Mouse (Mus musculus): Measurements from ENCODE around the gene Fam71f2. TPM values are rescaled to one million over a fixed set of nuclear protein-coding genes. Genes with fewer than 3 reads are reported as not detected.

Fam71f2 gene
- polyA plus RNA-seq, 1 experiment from 2014 or later = 0.72 TPM

GRCm38 (mm10) chr6:29259418-29259817 is 20.0 kb upstream of the Fam71f2 start:
- peaks cover 3% of the 10 kb centered on the region; the same call in 1 of the 2 replicates for H3K4me1 ChIP-seq
- H3K4me2 ChIP-seq (replicated peaks) = no peak overlapping the region
- no peak overlapping the region for H3K9ac ChIP-seq
- no peaks in the 10 kb centered on the region for H3K9me3 ChIP-seq (replicated peaks)
- H3K27me3 ChIP-seq = no peaks in the 10 kb centered on the region
- no peak overlapping the region for H3K27ac ChIP-seq
- H3K36me3 ChIP-seq = no peaks in the 10 kb centered on the region
- H3K4me3 ChIP-seq = no peak overlapping the region
- WGBS = 86% methylated on average over 1 of the region's 1 CpGs
- no peak for ATAC-seq (ENCODE audit: low FRiP score)

DNA sequence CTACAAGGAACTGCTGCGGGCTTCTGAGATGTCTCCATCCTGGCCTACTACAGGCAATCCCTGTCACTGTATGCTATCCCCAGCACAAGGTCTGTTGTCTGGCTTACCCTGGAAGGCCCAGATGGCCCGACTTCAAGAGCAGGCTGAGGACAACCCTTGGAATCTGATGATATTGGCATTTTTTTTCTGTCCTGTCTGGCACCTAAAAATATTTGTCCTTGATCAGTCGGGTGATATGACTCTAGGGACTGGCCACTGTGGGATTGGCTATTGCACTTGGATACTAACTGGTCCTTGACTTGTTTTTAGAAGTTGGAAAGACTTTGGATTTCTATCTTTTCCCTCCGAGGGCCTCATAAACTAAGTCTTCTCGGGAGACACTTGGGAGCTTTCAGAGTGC is 17.6 kb upstream of the Fam71f2 start:
- 81% methylated on average over 5 of the region's 5 CpGs for WGBS
- no peak for ATAC-seq (ENCODE audit: low FRiP score)
- no peaks in the 10 kb centered on the region for H3K36me3 ChIP-seq
- H3K4me2 ChIP-seq (replicated peaks) = no peak overlapping the region
- no peak overlapping the region for H3K9ac ChIP-seq
- H3K4me1 ChIP-seq = peaks cover 3% of the 10 kb centered on the region; the same call in 1 of the 2 replicates
- no peak overlapping the region for H3K27ac ChIP-seq
- no peak overlapping the region for H3K4me3 ChIP-seq
- no peaks in the 10 kb centered on the region for H3K27me3 ChIP-seq
- H3K9me3 ChIP-seq (replicated peaks) = no peaks in the 10 kb centered on the region

GRCm38 (mm10) chr6:29263650-29264455 is 15.5 kb upstream of the Fam71f2 start:
- Histone ChIP-seq H3K9me3 (replicated peaks) (no peaks in the 10 kb centered on the region), H3K27me3 (no peaks in the 10 kb centered on the region), H3K27ac (no peak overlapping the region), H3K4me3 (no peak overlapping the region), H3K4me2 (replicated peaks) (no peak overlapping the region), H3K36me3 (no peaks in the 10 kb centered on the region), H3K9ac (no peak overlapping the region), H3K4me1 (peaks cover 3% of the 10 kb centered on the region; the same call in 1 of the 2 replicates)
- WGBS = 42% methylated on average over 6 of the region's 6 CpGs
- peak; percentile 61; the same call in 1 of the 2 replicates for ATAC-seq (ENCODE audit: low FRiP score)

DNA sequence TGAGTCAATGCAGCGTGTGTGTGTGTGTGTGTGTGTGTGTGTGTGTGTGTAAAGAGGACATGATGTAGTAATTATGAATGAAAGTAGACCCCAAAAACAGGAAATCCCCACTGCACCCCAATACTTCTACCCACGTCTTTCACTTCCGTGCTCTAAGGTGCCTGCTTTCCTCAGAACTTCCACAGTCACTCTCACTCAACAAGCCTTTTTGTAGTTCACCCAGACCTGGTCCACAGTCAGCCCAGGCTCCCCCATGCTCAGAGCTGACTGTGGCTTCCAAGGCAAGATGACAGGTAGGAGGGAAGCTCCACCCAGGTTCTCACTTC is 15.0 kb upstream of the Fam71f2 start:
- 85% methylated on average over 3 of the region's 3 CpGs for WGBS
- no peaks in the 10 kb centered on the region for H3K27me3 ChIP-seq
- peaks cover 3% of the 10 kb centered on the region; the same call in 1 of the 2 replicates for H3K4me1 ChIP-seq
- no peak overlapping the region for H3K4me2 ChIP-seq (replicated peaks)
- ATAC-seq (ENCODE audit: low FRiP score) = no peak
- H3K9me3 ChIP-seq (replicated peaks) = no peaks in the 10 kb centered on the region
- H3K36me3 ChIP-seq = no peaks in the 10 kb centered on the region
- H3K9ac ChIP-seq = no peak overlapping the region
- H3K4me3 ChIP-seq = no peak overlapping the region
- no peak overlapping the region for H3K27ac ChIP-seq

DNA sequence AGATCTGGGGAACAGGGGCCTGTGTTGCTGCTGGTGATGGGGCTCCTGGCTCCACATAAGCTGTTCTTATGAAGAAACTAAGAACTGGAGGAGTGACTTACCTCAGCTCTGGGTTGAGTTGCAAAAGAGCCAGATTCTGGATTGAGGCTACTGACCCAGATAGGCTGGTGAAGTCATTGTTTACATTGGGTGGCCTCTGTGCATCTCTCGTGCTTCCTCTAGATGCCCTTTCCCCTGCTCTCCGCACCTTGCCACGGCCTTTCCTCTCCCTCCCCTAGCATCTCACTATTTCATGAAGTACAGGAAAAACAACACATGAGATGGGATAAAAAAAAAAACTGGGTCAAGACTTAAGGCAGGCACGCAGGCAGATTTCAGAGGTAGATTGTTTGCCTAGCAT is 12.5 kb upstream of the Fam71f2 start:
- H3K9me3 ChIP-seq (replicated peaks) = no peaks in the 10 kb centered on the region
- H3K4me2 ChIP-seq (replicated peaks) = no peak overlapping the region
- H3K9ac ChIP-seq = no peak overlapping the region
- no peaks in the 10 kb centered on the region; the same call in 1 of the 2 replicates for H3K27me3 ChIP-seq
- 75% methylated on average over 4 of the region's 4 CpGs for WGBS
- no peak for ATAC-seq (ENCODE audit: low FRiP score)
- no peak overlapping the region for H3K4me3 ChIP-seq
- H3K27ac ChIP-seq = no peak overlapping the region
- no peaks in the 10 kb centered on the region for H3K36me3 ChIP-seq
- peaks cover 3% of the 10 kb centered on the region; the same call in 1 of the 2 replicates for H3K4me1 ChIP-seq

DNA sequence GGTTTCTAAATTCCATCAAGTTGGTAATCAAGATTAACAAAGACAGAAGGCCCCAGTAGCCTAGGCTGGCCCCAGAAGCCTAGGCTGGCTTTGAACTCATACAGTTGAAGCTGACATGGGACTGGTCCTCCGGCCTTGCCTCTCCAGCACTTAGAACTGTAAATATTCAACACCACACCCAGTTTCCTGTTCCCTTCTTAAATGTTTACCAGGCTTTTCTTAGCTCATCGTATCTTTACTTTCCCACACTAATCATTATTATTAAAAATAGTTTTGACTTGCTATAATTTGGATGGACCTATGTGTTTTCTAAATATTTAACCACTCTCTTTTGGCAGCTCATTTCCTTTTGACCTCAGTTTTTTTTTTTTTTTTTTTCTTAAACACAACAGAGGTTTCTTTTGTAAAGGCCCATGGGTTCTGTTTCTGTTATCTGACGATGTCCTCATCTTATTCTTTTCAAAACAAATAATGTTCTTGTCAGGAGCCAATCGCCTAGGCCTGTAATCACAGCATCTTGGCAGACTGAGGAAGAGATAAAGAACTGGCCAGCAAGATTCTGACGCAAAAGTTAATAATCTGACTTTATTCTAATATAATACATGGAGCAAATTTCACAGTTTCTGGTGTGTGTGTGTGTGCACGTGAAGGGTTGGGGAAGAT is 10.3 kb upstream of the Fam71f2 start:
- Histone ChIP-seq H3K4me3 (no peak overlapping the region), H3K9ac (no peak overlapping the region), H3K4me2 (replicated peaks) (no peak overlapping the region), H3K36me3 (no peaks in the 10 kb centered on the region), H3K27ac (no peak overlapping the region), H3K9me3 (replicated peaks) (no peaks in the 10 kb centered on the region), H3K27me3 (no peaks in the 10 kb centered on the region; the same call in 1 of the 2 replicates), H3K4me1 (peaks cover 6% of the 10 kb centered on the region)
- ATAC-seq (ENCODE audit: low FRiP score) = no peak
- WGBS = 77% methylated on average over 6 of the region's 6 CpGs

DNA sequence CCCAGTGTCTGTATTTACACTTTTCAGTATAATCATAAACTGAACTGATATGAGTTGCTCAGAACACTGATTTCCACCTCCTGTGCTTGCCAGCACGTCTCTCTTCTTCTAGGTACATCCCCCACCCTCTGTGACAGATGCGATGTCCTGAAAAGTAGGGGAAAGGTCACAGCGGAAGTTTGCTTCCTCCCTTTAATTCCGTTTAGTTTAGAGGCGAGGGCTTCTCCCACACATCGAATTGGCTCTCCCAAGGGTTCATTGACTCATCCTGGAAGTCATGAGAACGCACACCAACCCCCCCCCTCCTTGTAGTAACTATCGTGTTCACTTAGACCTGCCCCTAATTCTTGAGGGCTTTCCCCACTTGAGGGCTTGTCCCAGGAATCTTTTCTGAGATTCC is 8.4 kb upstream of the Fam71f2 start:
- Histone ChIP-seq H3K36me3 (no peaks in the 10 kb centered on the region), H3K4me1 (peaks cover 6% of the 10 kb centered on the region), H3K27me3 (no peaks in the 10 kb centered on the region; the same call in 1 of the 2 replicates), H3K27ac (no peak overlapping the region), H3K4me2 (replicated peaks) (no peak overlapping the region), H3K9me3 (replicated peaks) (no peaks in the 10 kb centered on the region), H3K9ac (no peak overlapping the region), H3K4me3 (no peak overlapping the region)
- ATAC-seq (ENCODE audit: low FRiP score) = no peak
- WGBS = 20% methylated on average over 8 of the region's 8 CpGs

DNA sequence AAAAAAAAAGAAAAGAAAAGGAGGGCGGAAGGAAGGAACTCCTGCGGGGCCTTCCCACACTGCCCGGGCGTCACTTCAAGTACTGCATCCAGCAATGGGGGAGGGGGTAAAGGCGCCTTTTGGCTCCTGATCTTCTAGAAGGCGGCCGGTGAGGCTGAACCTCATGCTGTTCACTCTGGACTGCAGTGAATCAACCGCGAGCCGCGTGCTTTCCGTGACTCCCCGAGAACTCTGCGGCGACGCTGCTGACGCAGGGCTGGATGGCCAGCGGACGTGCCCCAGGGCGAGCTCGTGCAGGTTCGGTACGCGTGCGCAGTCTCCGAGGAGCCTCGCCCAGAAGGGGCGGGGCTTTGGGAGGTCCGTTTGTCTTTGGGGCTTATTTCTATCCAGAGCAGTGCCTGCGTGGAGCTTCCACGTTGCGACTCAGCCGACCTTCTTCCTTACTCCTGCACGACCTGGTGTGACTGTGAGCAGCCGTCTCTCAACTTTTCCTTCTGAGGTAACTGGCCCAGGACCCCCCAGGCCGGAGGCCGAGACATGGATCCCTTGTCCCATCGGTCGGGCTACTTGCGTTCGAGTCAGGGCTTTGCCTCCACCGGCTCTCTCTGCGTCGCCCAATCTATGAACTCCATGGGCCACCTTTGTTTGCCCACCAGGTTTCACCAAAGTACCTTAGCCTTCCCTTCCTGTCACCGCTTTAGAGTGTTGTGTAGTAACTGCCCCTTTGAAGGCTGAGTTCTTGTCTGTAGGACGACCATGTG is 6.9 kb upstream of the Fam71f2 start, which contains the start of gene Hilpda:
TSS of gene Hilpda (plus strand) at position 177 of the 761 bp plus-strand sequence.
- peak within 1 kb of the TSS; percentile 64 for H3K9ac ChIP-seq
- H3K27ac ChIP-seq = peak within 1 kb of the TSS; percentile 55; the same call in 1 of the 2 replicates
- ATAC-seq (ENCODE audit: low FRiP score) = peak; percentile 97
- H3K4me2 ChIP-seq (replicated peaks) = peak within 1 kb of the TSS; percentile 71
- H3K4me3 ChIP-seq = peak within 1 kb of the TSS; percentile 55
- no peaks in the 10 kb centered on the region; the same call in 1 of the 2 replicates for H3K27me3 ChIP-seq
- H3K36me3 ChIP-seq = no peaks in the 10 kb centered on the region
- no peaks in the 10 kb centered on the region for H3K9me3 ChIP-seq (replicated peaks)
- peaks cover 6% of the 10 kb centered on the region for H3K4me1 ChIP-seq
- under 1% methylated on average over 46 of the region's 46 CpGs for WGBS

DNA sequence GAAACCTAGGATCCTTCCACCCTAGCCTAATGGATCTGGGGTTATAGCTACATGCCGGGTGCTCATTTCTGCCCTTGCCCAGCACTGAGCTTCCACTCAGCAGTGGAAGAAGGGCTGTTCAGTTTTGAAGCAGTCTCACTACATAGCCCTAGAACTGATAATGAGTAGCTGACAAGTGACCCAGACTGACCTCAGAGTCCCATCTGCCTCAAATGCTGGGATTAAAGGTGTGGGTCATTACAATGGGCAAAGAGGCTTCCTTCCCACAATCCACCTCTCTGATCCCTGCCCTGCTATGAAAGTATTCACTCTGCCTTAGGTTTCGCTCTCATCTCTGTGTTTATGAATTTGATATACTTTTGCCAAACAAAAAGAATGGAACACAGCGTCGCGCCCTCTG is 2.6 kb upstream of the Fam71f2 start:
- Histone ChIP-seq H3K9me3 (replicated peaks) (no peaks in the 10 kb centered on the region), H3K4me1 (peaks cover 10% of the 10 kb centered on the region), H3K27ac (no peak overlapping the region), H3K9ac (no peak overlapping the region), H3K36me3 (no peaks in the 10 kb centered on the region), H3K4me3 (no peak overlapping the region), H3K4me2 (replicated peaks) (no peak overlapping the region), H3K27me3 (no peaks in the 10 kb centered on the region)
- no peak for ATAC-seq (ENCODE audit: low FRiP score)
- WGBS = 91% methylated on average over 5 of the region's 5 CpGs

GRCm38 (mm10) chr6:29278513-29279267 is 703 bp upstream of the Fam71f2 start:
- 31% methylated on average over 8 of the region's 8 CpGs for WGBS
- H3K4me3 ChIP-seq = no peak overlapping the region
- no peak overlapping the region for H3K27ac ChIP-seq
- H3K9ac ChIP-seq = no peak overlapping the region
- no peaks in the 10 kb centered on the region for H3K27me3 ChIP-seq
- no peak overlapping the region for H3K4me2 ChIP-seq (replicated peaks)
- no peaks in the 10 kb centered on the region for H3K36me3 ChIP-seq
- H3K4me1 ChIP-seq = peaks cover 5% of the 10 kb centered on the region; the same call in 1 of the 2 replicates
- no peaks in the 10 kb centered on the region for H3K9me3 ChIP-seq (replicated peaks)
- no peak; the same call in 1 of the 2 replicates for ATAC-seq (ENCODE audit: low FRiP score)

DNA sequence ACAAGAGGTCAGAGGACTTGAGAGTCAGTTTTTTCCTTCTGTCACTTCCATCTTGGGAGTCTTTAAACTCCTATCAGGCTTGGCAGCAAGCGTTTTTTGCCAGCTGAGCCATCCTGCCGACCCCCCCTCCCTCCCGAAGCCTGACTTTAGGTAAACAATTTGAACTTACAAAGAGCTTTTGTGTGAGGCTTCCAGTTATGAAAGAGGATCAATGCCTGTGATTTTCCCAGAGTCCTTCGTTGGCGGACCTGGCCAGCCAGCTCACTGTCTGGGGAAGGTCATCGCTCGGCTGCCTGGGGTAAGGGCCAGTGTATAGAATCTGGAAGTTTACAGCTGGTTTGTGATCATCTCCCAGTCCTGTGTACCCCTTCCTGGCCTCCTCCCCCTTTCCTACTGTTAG is 1.3 kb downstream of the Fam71f2 start:
- no peak for ATAC-seq (ENCODE audit: low FRiP score)
- WGBS = 38% methylated on average over 7 of the region's 7 CpGs

More for the DNA sequence above, 1.3 kb downstream of the Fam71f2 start:
- no peaks in the 10 kb centered on the region for H3K9me3 ChIP-seq (replicated peaks)
- peaks cover 5% of the 10 kb centered on the region; the same call in 1 of the 2 replicates for H3K4me1 ChIP-seq
- no peak overlapping the region for H3K4me3 ChIP-seq
- no peak overlapping the region for H3K9ac ChIP-seq
- no peak overlapping the region for H3K4me2 ChIP-seq (replicated peaks)
- no peaks in the 10 kb centered on the region for H3K36me3 ChIP-seq
- no peak overlapping the region for H3K27ac ChIP-seq
- H3K27me3 ChIP-seq = no peaks in the 10 kb centered on the region

Data from hindbrain, embryonic 12.5 days (tissue).